Mouse (Mus musculus): Measurements from ENCODE around the gene Palm3. TPM values are rescaled to one million over a fixed set of nuclear protein-coding genes. Genes with fewer than 3 reads are reported as not detected.
A peak's percentile ranks its signal among the peaks of the same experiment; 100 is the strongest.
"Not testable (repeated sequence)": the region's sequence is repeated elsewhere in the genome, so short reads cannot be mapped to it uniquely, and the experiment has no call there.

Palm3 gene
- polyA plus RNA-seq, 1 experiment from 2014 or later = 2.7 TPM

GRCm38 (mm10) chr8:83978200-83978599, 43.1 kb upstream of the Palm3 start:
- H3K9ac ChIP-seq (ENCODE audit: low read length) = peak overlapping the region; percentile 63
- H3K4me3 ChIP-seq (ENCODE audit: low read length) = peak overlapping the region; percentile 0
- no peak for ATAC-seq (replicated peaks; ENCODE audit: extremely low read depth, insufficient read depth, low FRiP score)
- H3K4me2 ChIP-seq (ENCODE audit: low read depth, low read length) = peak overlapping the region; percentile 50
- WGBS = 60% methylated on average over 9 of the region's 9 CpGs
- H3K36me3 ChIP-seq (ENCODE audit: control insufficient read depth, insufficient read depth) = peaks cover 13% of the 10 kb centered on the region
- H3K9me3 ChIP-seq (replicated peaks; ENCODE audit: control insufficient read depth, low read length) = no peaks in the 10 kb centered on the region
- no peaks in the 10 kb centered on the region for H3K27me3 ChIP-seq (ENCODE audit: control insufficient read depth, insufficient read depth, low read length)
- H3K4me1 ChIP-seq (ENCODE audit: control insufficient read depth, insufficient read depth, low read length) = peaks cover 56% of the 10 kb centered on the region
- peak overlapping the region; percentile 99 for H3K27ac ChIP-seq (ENCODE audit: low read length)

DNA sequence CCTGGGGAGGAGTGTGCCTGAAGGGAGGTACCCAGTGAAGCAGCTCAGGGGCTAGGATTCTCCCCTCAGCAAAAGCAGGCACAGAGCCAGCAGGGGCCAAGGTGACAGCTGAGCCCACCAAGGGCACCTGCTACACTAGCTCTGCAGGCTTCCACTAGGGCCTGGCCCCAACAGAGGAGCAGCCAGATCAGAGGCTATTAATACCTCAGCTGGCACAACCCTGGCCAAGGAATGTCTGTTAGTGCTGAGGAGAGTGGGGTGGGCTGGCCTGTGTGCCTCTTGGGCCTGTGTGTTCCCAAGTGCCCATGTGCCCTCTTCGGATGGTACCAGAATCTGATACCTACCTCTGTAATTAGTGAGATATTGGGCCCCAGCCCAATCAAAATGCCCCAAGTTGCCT, 41.0 kb upstream of the Palm3 start:
- Histone ChIP-seq H3K4me1 (ENCODE audit: control insufficient read depth, insufficient read depth, low read length) (peaks cover 42% of the 10 kb centered on the region), H3K36me3 (ENCODE audit: control insufficient read depth, insufficient read depth) (peaks cover 22% of the 10 kb centered on the region), H3K27me3 (ENCODE audit: control insufficient read depth, insufficient read depth, low read length) (no peaks in the 10 kb centered on the region), H3K9me3 (replicated peaks; ENCODE audit: control insufficient read depth, low read length) (no peaks in the 10 kb centered on the region), H3K27ac (ENCODE audit: low read length) (peak overlapping the region; percentile 99), H3K4me3 (ENCODE audit: low read length) (no peak overlapping the region), H3K4me2 (ENCODE audit: low read depth, low read length) (peak overlapping the region; percentile 40; the same call in 1 of the 2 replicates), H3K9ac (ENCODE audit: low read length) (peak overlapping the region; percentile 63)
- WGBS = 57% methylated on average over 1 of the region's 1 CpGs
- peak; percentile 96 for ATAC-seq (replicated peaks; ENCODE audit: extremely low read depth, insufficient read depth, low FRiP score)

DNA sequence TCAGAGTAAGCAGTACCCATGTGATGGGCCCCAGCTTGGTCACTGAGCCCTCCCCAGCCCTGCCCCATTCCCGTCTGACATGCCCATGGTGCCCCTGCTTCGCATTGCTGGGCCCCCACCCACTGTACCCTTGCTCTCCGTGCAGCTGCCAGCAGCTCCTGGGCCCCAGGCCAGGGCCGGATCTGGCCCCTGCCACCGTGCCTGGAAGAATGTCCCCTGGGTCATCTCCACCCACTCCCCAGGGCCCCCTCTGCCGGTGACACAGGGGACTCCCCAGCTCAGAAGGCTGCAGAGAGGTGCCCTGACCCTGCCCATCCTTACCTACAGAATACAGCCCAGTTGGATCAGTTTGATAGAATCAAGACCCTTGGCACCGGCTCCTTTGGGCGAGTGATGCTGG, 40.4 kb upstream of the Palm3 start:
- Histone ChIP-seq H3K9ac (ENCODE audit: low read length) (peak overlapping the region; percentile 47), H3K4me1 (ENCODE audit: control insufficient read depth, insufficient read depth, low read length) (peaks cover 42% of the 10 kb centered on the region), H3K27ac (ENCODE audit: low read length) (peak overlapping the region; percentile 99), H3K27me3 (ENCODE audit: control insufficient read depth, insufficient read depth, low read length) (no peaks in the 10 kb centered on the region), H3K9me3 (replicated peaks; ENCODE audit: control insufficient read depth, low read length) (no peaks in the 10 kb centered on the region), H3K36me3 (ENCODE audit: control insufficient read depth, insufficient read depth) (peaks cover 26% of the 10 kb centered on the region), H3K4me2 (ENCODE audit: low read depth, low read length) (peak overlapping the region; percentile 32; the same call in 1 of the 2 replicates), H3K4me3 (ENCODE audit: low read length) (no peak overlapping the region)
- WGBS = 56% methylated on average over 8 of the region's 8 CpGs
- ATAC-seq (replicated peaks; ENCODE audit: extremely low read depth, insufficient read depth, low FRiP score) = peak; percentile 85

DNA sequence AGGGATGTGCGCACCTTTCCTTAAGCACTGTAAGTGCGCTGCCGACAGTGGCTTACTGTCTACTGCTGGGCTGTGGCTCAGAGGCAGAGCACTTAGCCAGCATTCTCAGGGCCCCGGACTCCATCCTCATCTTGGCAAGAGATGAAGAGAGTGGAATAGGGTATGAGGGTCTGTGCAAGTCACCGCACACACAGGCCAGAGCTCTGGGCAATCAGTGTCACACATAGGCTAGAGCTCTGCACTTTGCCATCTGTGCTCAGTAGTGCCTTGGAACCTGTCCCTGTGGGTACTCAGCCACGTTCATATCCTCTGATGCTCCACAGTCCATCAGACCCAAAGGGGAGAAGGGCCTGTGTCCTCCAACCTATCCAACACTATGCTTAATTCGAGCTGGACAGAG, 39.7 kb upstream of the Palm3 start:
- peak overlapping the region; percentile 99; the same call in 1 of the 2 replicates for H3K27ac ChIP-seq (ENCODE audit: low read length)
- no peak for ATAC-seq (replicated peaks; ENCODE audit: extremely low read depth, insufficient read depth, low FRiP score)
- no peak overlapping the region for H3K4me3 ChIP-seq (ENCODE audit: low read length)
- H3K9ac ChIP-seq (ENCODE audit: low read length) = no peak overlapping the region
- H3K9me3 ChIP-seq (replicated peaks; ENCODE audit: control insufficient read depth, low read length) = no peaks in the 10 kb centered on the region
- WGBS = 90% methylated on average over 7 of the region's 7 CpGs
- no peaks in the 10 kb centered on the region for H3K27me3 ChIP-seq (ENCODE audit: control insufficient read depth, insufficient read depth, low read length)
- H3K4me2 ChIP-seq (ENCODE audit: low read depth, low read length) = no peak overlapping the region
- peaks cover 39% of the 10 kb centered on the region for H3K4me1 ChIP-seq (ENCODE audit: control insufficient read depth, insufficient read depth, low read length)
- peaks cover 33% of the 10 kb centered on the region for H3K36me3 ChIP-seq (ENCODE audit: control insufficient read depth, insufficient read depth)

DNA sequence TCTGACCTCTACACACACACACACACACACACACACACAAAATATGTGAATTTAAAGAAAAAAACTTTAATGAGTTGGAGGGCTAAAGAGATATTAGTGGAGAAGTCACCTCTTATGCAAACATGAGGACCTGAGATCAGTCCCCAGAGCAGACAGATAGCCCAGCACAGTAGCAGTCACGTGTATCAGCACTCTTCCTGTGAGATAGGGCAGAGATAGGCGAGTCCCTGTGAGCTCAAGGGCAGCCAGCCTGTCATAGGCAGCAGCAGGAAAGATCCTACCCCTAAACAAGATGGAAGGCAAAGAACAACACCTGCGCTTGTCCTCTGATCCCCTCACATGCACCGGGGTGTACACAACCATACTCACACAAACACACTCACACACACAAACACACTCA, 38.8 kb upstream of the Palm3 start:
- H3K27me3 ChIP-seq (ENCODE audit: control insufficient read depth, insufficient read depth, low read length) = no peaks in the 10 kb centered on the region
- 65% methylated on average over 4 of the region's 4 CpGs for WGBS
- H3K9me3 ChIP-seq (replicated peaks; ENCODE audit: control insufficient read depth, low read length) = no peaks in the 10 kb centered on the region
- no peak overlapping the region for H3K9ac ChIP-seq (ENCODE audit: low read length)
- H3K27ac ChIP-seq (ENCODE audit: low read length) = no peak overlapping the region
- H3K4me3 ChIP-seq (ENCODE audit: low read length) = no peak overlapping the region
- H3K4me1 ChIP-seq (ENCODE audit: control insufficient read depth, insufficient read depth, low read length) = peaks cover 31% of the 10 kb centered on the region
- no peak overlapping the region for H3K4me2 ChIP-seq (ENCODE audit: low read depth, low read length)
- H3K36me3 ChIP-seq (ENCODE audit: control insufficient read depth, insufficient read depth) = peaks cover 40% of the 10 kb centered on the region
- ATAC-seq (replicated peaks; ENCODE audit: extremely low read depth, insufficient read depth, low FRiP score) = no peak

- H3K4me2 ChIP-seq (ENCODE audit: low read depth, low read length); H3K27me3 ChIP-seq (ENCODE audit: control insufficient read depth, insufficient read depth, low read length); H3K27ac ChIP-seq (ENCODE audit: low read length); ATAC-seq (replicated peaks; ENCODE audit: extremely low read depth, insufficient read depth, low FRiP score); H3K9ac ChIP-seq (ENCODE audit: low read length); H3K9me3 ChIP-seq (replicated peaks; ENCODE audit: control insufficient read depth, low read length); H3K4me3 ChIP-seq (ENCODE audit: low read length): not testable (repeated sequence)
- Histone ChIP-seq H3K4me1 (ENCODE audit: control insufficient read depth, insufficient read depth, low read length) (peaks cover 23% of the 10 kb centered on the region), H3K36me3 (ENCODE audit: control insufficient read depth, insufficient read depth) (peaks cover 45% of the 10 kb centered on the region)
- WGBS = 96% methylated on average over 2 of the region's 2 CpGs
Measured at GRCm38 (mm10) chr8:83983222-83983621, 38.0 kb upstream of the Palm3 start.

DNA sequence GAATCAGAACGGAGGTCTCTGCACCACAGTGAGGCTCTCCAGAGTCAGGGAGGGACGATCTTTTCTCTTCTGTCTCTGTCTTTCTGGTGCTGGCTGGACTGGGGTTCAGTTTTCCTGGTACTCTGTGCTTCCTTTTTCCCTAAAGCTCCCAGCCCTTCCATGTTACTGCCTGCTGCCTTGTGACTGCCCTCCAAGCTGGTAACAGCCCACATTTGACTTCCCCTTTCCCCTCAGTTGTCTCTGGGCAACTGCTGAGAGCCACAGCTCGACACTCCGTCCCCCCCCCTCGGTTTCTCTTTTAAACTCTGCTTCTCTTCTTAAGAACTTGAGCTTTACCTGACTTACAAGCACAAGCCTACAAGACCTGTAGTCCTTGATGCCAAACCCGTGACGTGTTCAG, 32.0 kb upstream of the Palm3 start:
- Histone ChIP-seq H3K9ac (ENCODE audit: low read length) (no peak overlapping the region), H3K27ac (ENCODE audit: low read length) (no peak overlapping the region), H3K4me2 (ENCODE audit: low read depth, low read length) (no peak overlapping the region), H3K27me3 (ENCODE audit: control insufficient read depth, insufficient read depth, low read length) (no peaks in the 10 kb centered on the region), H3K4me1 (ENCODE audit: control insufficient read depth, insufficient read depth, low read length) (no peaks in the 10 kb centered on the region), H3K36me3 (ENCODE audit: control insufficient read depth, insufficient read depth) (peaks cover 71% of the 10 kb centered on the region), H3K4me3 (ENCODE audit: low read length) (no peak overlapping the region), H3K9me3 (replicated peaks; ENCODE audit: control insufficient read depth, low read length) (no peaks in the 10 kb centered on the region)
- 82% methylated on average over 7 of the region's 7 CpGs for WGBS
- no peak for ATAC-seq (replicated peaks; ENCODE audit: extremely low read depth, insufficient read depth, low FRiP score)

DNA sequence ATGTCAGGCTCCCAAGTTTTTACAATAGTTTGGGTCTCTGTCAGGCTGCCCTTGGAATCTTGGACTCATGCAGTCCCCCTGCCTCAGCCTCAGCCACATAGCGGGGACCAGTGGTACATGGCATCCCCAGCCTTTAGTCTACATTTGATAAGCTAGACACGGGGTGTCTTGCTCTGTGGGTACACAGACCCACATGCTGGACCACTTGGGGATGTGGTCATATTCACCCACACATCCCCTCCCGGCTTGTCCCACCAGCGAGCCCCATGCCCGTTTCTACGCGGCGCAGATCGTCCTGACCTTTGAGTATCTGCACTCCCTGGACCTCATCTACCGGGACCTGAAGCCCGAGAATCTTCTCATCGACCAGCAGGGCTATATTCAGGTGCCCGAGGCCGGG, 31.1 kb upstream of the Palm3 start:
- no peak for ATAC-seq (replicated peaks; ENCODE audit: extremely low read depth, insufficient read depth, low FRiP score)
- H3K4me3 ChIP-seq (ENCODE audit: low read length) = no peak overlapping the region
- H3K27me3 ChIP-seq (ENCODE audit: control insufficient read depth, insufficient read depth, low read length) = no peaks in the 10 kb centered on the region
- H3K36me3 ChIP-seq (ENCODE audit: control insufficient read depth, insufficient read depth) = peaks cover 76% of the 10 kb centered on the region
- no peak overlapping the region for H3K9ac ChIP-seq (ENCODE audit: low read length)
- H3K4me2 ChIP-seq (ENCODE audit: low read depth, low read length) = no peak overlapping the region
- no peak overlapping the region for H3K27ac ChIP-seq (ENCODE audit: low read length)
- no peaks in the 10 kb centered on the region for H3K4me1 ChIP-seq (ENCODE audit: control insufficient read depth, insufficient read depth, low read length)
- no peaks in the 10 kb centered on the region for H3K9me3 ChIP-seq (replicated peaks; ENCODE audit: control insufficient read depth, low read length)
- WGBS = 94% methylated on average over 14 of the region's 14 CpGs

DNA sequence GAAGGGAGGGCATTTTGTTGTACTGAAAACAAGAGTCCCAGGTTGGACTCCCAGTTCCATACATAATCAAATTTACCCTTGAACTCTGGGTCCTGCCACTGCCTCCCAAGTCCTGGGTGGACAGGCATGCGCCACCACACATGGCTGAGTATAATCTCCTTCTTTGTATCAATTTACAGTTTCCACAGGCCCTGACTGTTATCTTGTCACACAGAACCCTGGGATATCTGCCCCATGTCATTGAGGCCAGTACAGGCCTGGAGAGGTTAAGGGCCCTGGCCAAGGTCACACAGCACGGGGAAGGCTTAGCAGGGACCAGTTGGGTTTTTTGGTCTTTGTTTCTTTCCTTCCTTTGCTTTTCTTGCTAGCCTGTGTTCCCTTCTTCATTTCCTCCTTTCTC, 28.8 kb upstream of the Palm3 start:
- WGBS = 73% methylated on average over 2 of the region's 2 CpGs
- no peaks in the 10 kb centered on the region for H3K9me3 ChIP-seq (replicated peaks; ENCODE audit: control insufficient read depth, low read length)
- H3K9ac ChIP-seq (ENCODE audit: low read length) = no peak overlapping the region
- H3K4me2 ChIP-seq (ENCODE audit: low read depth, low read length) = no peak overlapping the region
- H3K27ac ChIP-seq (ENCODE audit: low read length) = no peak overlapping the region
- no peak for ATAC-seq (replicated peaks; ENCODE audit: extremely low read depth, insufficient read depth, low FRiP score)
- peaks cover 7% of the 10 kb centered on the region for H3K4me1 ChIP-seq (ENCODE audit: control insufficient read depth, insufficient read depth, low read length)
- no peak overlapping the region for H3K4me3 ChIP-seq (ENCODE audit: low read length)
- H3K27me3 ChIP-seq (ENCODE audit: control insufficient read depth, insufficient read depth, low read length) = no peaks in the 10 kb centered on the region
- H3K36me3 ChIP-seq (ENCODE audit: control insufficient read depth, insufficient read depth) = peaks cover 57% of the 10 kb centered on the region

All from heart, embryonic 16.5 days (tissue).